Mouse (Mus musculus) lung, postnatal 0 days (tissue): ENCODE measurements at regions not wholly inside any gene's neighbourhood (a gene's known extent, or its start where the extent isn't known, plus 50 kb on each side); places are given as distances from the start of the nearest gene placed in this dataset.

Experiments used
- CTCF ChIP-seq: IDR thresholded peaks from 2 replicates; pipeline ENCODE4 v1.5.1; 2016; ENCODE audit warnings: antibody characterized with exemption, mild to moderate bottlenecking
- EP300 ChIP-seq: IDR thresholded peaks from 2 replicates; pipeline ENCODE4 v1.6.1; 2016; ENCODE audit warnings: antibody characterized with exemption, mild to moderate bottlenecking, control low read depth

DNA sequence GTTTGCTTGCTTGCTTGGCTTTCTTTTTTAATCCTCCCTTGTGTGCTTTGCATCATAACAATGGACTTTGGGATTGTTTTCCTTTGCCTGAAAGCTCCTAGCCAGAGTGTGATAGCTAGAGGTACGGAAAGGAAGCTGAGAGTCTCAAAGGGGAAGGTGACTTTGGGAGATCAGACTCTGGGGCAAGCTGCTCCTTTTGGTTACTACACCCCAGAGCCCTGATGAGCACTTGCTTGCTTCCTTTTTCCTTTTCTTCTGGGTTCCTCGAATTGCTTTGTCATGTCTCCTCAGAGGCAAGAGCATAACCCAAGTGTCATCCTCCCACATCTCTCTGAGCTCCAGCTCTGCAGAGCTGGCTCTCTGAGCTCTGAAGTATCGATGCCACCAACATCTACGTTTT, 216.0 kb downstream of the Gm5447 start:
- TF ChIP-seq CTCF (no peak), EP300 (no peak)
